Mouse (Mus musculus) testis, adult 2 months (tissue): ENCODE data around the gene Ggcx.

ENCODE experiments used
- CTCF ChIP-seq: fragments of 200-500 bp; IDR thresholded peaks from 2 replicates; pipeline ENCODE4 v1.5.1; 2012; ENCODE audit warnings: low read depth, mild to moderate bottlenecking, inconsistent platforms, low read length, moderate library complexity; ENCODE audit not compliant: control insufficient read depth, insufficient read depth, insufficient replicate concordance
- POLR2A ChIP-seq: fragments of 200-500 bp; IDR thresholded peaks from 2 replicates; pipeline ENCODE4 v1.6.1; 2012; ENCODE audit warnings: low read depth, mild to moderate bottlenecking, inconsistent platforms, low read length, moderate library complexity; ENCODE audit not compliant: control insufficient read depth

DNA sequence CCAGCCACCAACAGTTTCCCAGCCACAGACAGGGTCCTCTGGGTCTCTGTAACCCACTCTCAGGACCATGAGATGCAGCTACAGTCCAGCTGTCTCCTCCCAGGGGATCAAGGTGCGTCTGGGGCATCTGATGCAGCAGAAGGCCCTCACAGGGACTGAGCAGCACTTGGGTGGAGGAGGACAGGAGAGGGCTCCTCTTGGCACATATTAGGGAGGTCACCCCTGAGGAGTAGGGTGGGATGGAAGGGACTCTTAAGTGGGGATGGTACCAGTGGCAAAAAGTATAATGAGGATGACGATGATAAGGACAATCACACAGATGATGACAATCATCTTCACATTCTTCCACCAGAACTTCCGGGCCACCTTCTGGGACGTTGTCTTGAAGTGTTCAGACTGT lies 28.9 kb upstream of the Ggcx start:
- TF ChIP-seq POLR2A (no peak), CTCF (no peak)
